Mouse (Mus musculus) megakaryocyte, embryonic 14.5 days (primary cell): ENCODE measurements around the gene Wipf1.

Experiments
- FLI1 ChIP-seq: IDR thresholded peaks from 2 replicates; pipeline ENCODE4 v1.6.1; 2012; ENCODE audit warnings: low read length, inconsistent platforms, mixed read lengths
- GATA1 ChIP-seq: IDR thresholded peaks from 3 replicates; pipeline ENCODE4 v1.6.1; 2012; ENCODE audit warnings: mixed read lengths, low read length, inconsistent platforms, borderline replicate concordance

DNA sequence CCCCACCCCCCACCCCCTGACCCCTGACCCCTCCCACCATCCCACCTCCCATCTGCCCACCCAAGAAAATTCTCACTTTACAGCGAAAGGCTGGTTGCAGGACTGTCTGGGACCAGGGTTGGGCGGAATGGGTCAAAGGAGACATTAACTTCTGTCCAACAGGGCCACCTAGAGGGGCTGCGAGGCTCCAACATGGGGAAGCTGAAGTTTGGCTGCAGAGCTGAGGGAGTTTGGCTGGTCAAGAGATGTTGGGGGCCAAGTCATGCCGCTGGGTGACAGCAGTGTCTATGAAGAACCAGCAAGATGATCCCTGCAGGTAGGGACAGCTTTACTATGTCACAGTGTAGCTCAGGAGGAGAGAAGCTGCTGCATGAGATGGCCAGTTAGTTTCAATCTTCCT lies 110.2 kb downstream of the Wipf1 start:
- no peak for TF ChIP-seq GATA1
- TF ChIP-seq FLI1 = no peak
